Mouse (Mus musculus): ENCODE data around the gene Fbxl15.

DNA sequence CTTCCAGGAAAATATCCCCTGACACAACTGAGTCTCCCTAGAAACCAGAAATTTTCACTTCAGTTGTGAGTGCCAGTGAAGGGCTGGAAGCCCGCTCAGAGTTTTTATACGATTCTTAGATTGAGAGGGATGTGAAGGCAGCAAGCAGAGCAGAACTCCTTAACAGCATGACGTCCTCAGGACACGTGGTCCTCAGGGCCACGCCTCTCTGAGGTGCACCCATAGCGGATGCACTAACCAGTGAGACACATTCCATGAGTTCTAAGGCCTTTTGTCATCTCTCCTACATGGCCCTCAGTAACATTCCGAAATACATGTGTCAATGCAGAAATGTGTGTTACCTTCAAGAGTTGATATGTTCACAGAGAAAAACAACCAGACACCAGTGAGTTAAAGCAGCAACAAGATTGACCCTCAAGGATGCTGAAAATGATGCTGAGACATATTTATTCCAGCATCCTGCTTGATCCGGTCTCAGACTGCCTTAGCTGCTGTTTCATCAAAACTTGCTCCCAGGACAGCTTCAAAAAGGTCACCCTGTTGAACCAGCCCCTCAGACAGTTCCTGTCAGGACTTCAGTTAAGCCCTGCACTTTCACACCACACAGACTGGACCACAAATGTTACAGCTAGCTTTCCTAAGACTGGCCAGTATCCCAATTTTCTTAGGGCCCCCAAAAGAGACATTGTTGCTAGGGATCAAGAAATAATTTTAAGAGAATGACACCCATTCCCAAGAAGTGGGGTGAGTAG lies 27.5 kb upstream of the Fbxl15 start:
- TF ChIP-seq POLR2A (IDR thresholded peaks at IDR 0.05; ENCODE audit: extremely low read depth, insufficient read depth, low read length): no peak
- no peak for TF ChIP-seq CTCF (IDR thresholded peaks at IDR 0.05; ENCODE audit: low read depth, low read length)

Measured in liver, adult 2 months (tissue).